Mouse (Mus musculus) stomach, postnatal 0 days (tissue): ENCODE results near the gene Zp1. TPM values are rescaled to one million over a fixed set of nuclear protein-coding genes. Genes with fewer than 3 reads are reported as not detected.

Experiments used
- ATAC-seq: fragments of 200-750 bp; cut with Nextera tagmentation; 2 replicates; pipeline ENCODE4 v1.8.0; 2017; ENCODE audit not compliant: low FRiP score, low TSS enrichment
- DNase-seq: peaks from one replicate; pipeline ENCODE4 v3.0.0-alpha.2; 2016; ENCODE audit warnings: low spot score
- H3K27ac ChIP-seq: fragments of 300-500 bp; sonication (generic); replicated peaks from 2 replicates; pipeline ENCODE4 v1.5.1; 2014; ENCODE audit warnings: mild to moderate bottlenecking, control low read depth
- H3K27me3 ChIP-seq: fragments of 300-500 bp; sonication (generic); 2 replicates; pipeline ENCODE4 v1.6.1; 2014; ENCODE audit warnings: low read length; ENCODE audit not compliant: control insufficient read depth, insufficient read depth
- H3K36me3 ChIP-seq: fragments of 300-500 bp; sonication (generic); 2 replicates; pipeline ENCODE4 v1.6.1; 2014; ENCODE audit warnings: low read length, mixed read lengths; ENCODE audit not compliant: control insufficient read depth, insufficient read depth
- H3K4me1 ChIP-seq: fragments of 300-500 bp; sonication (generic); replicated peaks from 2 replicates; pipeline ENCODE4 v1.6.1; 2014; ENCODE audit warnings: antibody characterized with exemption; ENCODE audit not compliant: control insufficient read depth, insufficient read depth
- H3K4me2 ChIP-seq: fragments of 300-500 bp; sonication (generic); replicated peaks from 2 replicates; pipeline ENCODE4 v1.6.1; 2014; ENCODE audit warnings: low read depth, mild to moderate bottlenecking, control low read depth, moderate library complexity
- H3K4me3 ChIP-seq: fragments of 300-500 bp; sonication (generic); 2 replicates; pipeline ENCODE4 v1.5.1; 2014; ENCODE audit warnings: low read depth, low read length, control low read depth
- H3K9ac ChIP-seq: fragments of 300-500 bp; sonication (generic); 2 replicates; pipeline ENCODE4 v1.6.1; 2014; ENCODE audit warnings: mild to moderate bottlenecking, low read length, control low read depth, mixed read lengths
- H3K9me3 ChIP-seq: fragments of 300-500 bp; sonication (generic); 2 replicates; pipeline ENCODE4 v1.6.1; 2016; ENCODE audit warnings: low read length; ENCODE audit not compliant: control insufficient read depth
- CTCF ChIP-seq: IDR thresholded peaks from 2 replicates; pipeline ENCODE4 v1.5.1; 2016; ENCODE audit warnings: antibody characterized with exemption, low read depth, mild to moderate bottlenecking, moderate library complexity
- EP300 ChIP-seq: optimal IDR thresholded peaks from 2 replicates; pipeline ENCODE3; 2016; ENCODE audit warnings: antibody characterized with exemption
- WGBS: fragments of 180-500 bp; shearing (Covaris S2); extraction: QIAGEN DNeasy Blood & Tissue Kit; methylation state at CpG from one replicate; pipeline ENCODE4 v1.1.7; 2014; 5-methylcytosine and 5-hydroxymethylcytosine counted together
- polyA plus RNA-seq: library from polyadenylated mRNA; unstranded; fragments of >200 nt; fragmentation: Nextera tagmentation; extraction: Ambion mirVana; gene quantifications from 2 replicates; pipeline ENCODE4 v1.2.1, GENCODE M21; 2015

Gene Zp1
- polyA plus RNA-seq, 1 experiment from 2014 or later: 0.08 TPM

DNA sequence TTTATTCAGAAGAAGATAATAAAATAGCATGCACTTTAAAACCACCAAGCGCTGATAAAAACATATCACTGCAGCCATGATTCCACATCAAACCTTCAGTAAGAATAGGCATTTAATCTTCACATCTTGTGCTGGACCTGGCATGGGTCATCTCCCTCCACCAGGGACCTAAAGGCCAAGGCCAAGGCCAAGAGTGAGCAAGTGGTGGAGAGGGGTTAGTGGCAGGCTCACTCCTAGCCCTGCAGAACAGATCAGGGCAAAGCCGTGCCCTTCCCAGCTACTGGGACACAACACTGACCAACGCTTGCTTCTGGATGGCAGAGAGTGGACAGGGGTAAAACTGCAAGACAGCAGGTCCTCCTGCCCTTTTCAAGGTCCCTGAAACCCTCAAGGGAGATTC lies 49.8 kb downstream of the Zp1 start:
- no peak for ATAC-seq
- no peak for DNase-seq
- Histone ChIP-seq H3K9ac (peak overlapping the region; percentile 18; the same call in 1 of the 2 replicates), H3K27me3 (no peaks in the 10 kb centered on the region), H3K4me3 (no peak overlapping the region), H3K4me1 (peaks cover 8% of the 10 kb centered on the region; the same call in 1 of the 2 replicates), H3K9me3 (no peaks in the 10 kb centered on the region), H3K36me3 (peaks cover 19% of the 10 kb centered on the region), H3K4me2 (no peak overlapping the region), H3K27ac (0 out of 2 replicates have a peak overlapping the region, but pooled peaks have one; percentile 25)
- TF ChIP-seq CTCF (no peak), EP300 (no peak)
- WGBS: 80% methylated on average over 3 of the region's 3 CpGs

DNA sequence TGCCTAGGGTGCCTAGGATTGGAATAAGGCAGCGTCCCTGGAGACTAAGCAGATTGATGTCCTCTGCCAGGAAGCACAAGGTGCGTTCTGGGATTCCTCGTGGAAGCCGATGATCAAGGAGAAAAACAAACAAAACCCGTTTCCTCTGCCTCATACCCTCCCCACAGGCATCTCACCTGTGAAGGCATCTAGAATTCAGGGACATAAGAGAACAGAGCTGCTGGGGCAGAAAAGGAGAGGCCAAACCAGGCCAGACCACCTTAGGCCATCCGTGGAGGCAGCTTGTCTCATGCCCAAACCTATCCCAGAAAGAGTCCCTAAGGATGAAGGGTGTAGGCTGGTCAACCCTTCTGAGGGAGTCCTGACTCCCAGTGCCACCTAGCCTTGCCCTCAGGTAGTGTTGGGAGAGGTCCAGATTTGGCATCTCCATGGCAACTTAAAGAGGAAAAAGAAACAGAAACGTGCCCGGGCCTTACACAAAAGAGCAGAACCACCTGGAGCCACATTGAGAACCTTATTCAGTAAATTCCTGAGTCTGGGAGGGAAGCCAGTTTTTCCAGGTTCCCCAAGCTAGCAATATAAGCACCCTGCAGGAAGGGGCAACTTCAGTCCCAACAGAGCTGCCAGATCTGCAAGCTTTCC lies 50.4 kb downstream of the Zp1 start, which contains the start of gene Tmem132a:
TSS of gene Tmem132a (minus strand) at position 55 of the 642 bp plus-strand sequence.
- Histone ChIP-seq H3K36me3 (peaks cover 19% of the 10 kb centered on the region), H3K9ac (peak within 1 kb of the TSS; percentile 76), H3K9me3 (no peaks in the 10 kb centered on the region), H3K4me2 (peak within 1 kb of the TSS; percentile 82), H3K4me1 (peaks cover 8% of the 10 kb centered on the region; the same call in 1 of the 2 replicates), H3K27me3 (no peaks in the 10 kb centered on the region), H3K4me3 (peak within 1 kb of the TSS; percentile 66), H3K27ac (peak within 1 kb of the TSS; percentile 79)
- TF ChIP-seq EP300 (no peak), CTCF (no peak)
- no peak for DNase-seq
- ATAC-seq: no peak
- 2% methylated on average over 8 of the region's 8 CpGs for WGBS

DNA sequence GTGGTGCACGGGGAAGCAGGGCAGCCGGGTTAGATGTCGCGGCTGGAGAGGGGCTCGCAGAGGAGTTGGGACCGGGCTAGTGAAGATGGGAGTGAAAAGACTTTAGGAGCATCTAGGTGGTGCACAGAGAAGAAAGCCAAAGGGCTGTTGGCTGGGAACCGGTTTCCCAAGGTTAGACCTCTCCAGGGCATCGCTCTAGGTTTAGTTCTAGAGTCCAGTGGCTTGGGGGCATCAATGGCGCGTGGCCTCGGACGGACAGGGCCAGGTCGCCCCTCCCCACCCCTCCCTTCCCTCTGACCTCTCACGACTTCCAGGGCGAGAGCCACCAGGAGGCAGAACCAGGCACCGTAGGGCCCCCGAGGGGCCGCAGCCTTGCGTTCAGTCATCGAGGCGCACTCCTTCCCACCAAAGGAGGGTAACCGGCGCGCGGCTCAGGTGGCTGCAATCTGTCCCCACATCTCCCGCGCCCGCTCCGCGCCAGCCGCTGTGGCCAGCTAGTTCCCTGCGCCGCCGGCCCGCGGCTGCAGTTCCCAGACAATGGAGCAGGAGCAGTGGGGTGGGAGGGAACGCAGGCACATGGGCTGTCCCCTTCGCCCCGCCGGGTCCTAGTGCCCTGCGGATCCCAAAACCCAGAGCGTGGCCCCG lies 51.1 kb downstream of the Zp1 start:
- Histone ChIP-seq H3K4me3 (peak overlapping the region; percentile 66), H3K4me1 (peaks cover 8% of the 10 kb centered on the region; the same call in 1 of the 2 replicates), H3K9ac (peak overlapping the region; percentile 76), H3K4me2 (peak overlapping the region; percentile 82), H3K36me3 (peaks cover 22% of the 10 kb centered on the region), H3K27ac (peak overlapping the region; percentile 79), H3K27me3 (no peaks in the 10 kb centered on the region), H3K9me3 (no peaks in the 10 kb centered on the region)
- peak; percentile 31; the same call in 1 of the 2 replicates for TF ChIP-seq CTCF
- no peak for TF ChIP-seq EP300
- peak; percentile 88 for ATAC-seq
- under 1% methylated on average over 28 of the region's 43 CpGs for WGBS
- peak; percentile 84 for DNase-seq

DNA sequence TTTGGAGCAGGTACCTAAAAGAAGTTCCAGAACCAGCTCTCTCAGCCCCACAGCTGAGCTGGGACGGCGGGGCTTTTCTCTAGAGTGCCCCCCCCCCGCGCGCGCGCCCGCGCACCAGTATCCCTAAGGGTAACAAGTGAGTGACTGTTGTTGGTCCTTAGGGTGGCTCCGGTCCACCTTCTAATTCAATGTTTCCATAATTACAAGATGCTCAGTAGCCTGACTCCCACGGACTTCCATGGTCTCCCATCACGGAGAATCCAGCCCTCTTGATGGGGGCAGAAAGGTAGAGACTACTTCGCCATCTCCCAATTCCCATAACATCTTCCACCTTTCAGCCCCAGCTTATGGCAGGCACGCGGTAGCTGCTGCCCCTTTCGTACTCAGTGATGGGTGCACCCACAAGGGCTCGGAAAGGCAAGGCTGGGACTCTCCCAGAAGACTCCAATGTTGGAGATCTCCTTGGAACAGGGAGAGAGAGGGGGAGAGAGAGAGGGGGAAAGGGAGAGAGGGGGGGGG lies 51.8 kb downstream of the Zp1 start:
- Histone ChIP-seq H3K4me2 (peak overlapping the region; percentile 82), H3K36me3 (peaks cover 24% of the 10 kb centered on the region), H3K9ac (peak overlapping the region; percentile 76), H3K27ac (no peak overlapping the region), H3K9me3 (no peaks in the 10 kb centered on the region), H3K4me1 (peaks cover 8% of the 10 kb centered on the region; the same call in 1 of the 2 replicates), H3K4me3 (peak overlapping the region; percentile 66), H3K27me3 (no peaks in the 10 kb centered on the region)
- no peak for ATAC-seq
- DNase-seq: peak; percentile 33
- under 1% methylated on average over 17 of the region's 17 CpGs for WGBS
- 0 out of 2 replicates have a peak, but pooled peaks have one; percentile 6 for TF ChIP-seq CTCF
- TF ChIP-seq EP300: no peak

DNA sequence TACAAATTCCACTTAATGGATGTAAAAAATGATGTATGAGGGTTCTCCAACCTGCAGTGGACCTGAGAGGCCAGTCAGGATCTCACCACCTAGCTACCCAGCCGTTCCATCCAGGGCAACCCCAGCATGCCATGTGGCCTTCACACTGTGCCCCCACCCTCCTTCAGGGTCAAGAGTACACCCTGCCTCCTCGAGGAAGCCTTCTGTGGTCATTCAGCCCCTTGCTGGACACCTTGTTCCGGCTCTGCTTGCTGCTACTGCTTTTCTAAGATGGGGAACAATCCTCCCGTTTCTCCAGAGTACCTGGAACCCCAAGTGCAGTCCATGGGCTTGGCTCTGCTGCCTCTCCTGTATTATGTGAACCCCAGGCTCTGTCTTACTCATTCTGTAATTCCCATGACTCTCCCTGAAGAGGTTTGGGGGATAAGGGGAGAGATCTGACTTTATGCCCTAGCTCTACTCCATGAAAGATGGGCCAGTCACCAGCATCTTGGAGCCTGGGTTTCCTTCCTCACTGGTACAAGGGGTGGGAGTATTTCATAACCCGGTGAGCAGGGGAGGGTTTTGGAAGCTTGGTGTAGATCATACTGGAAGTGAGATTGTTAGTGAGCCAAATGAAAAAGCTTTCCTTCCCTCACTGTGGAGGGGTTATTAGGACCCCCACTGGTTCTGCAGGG lies 52.3 kb downstream of the Zp1 start:
- Histone ChIP-seq H3K36me3 (peaks cover 20% of the 10 kb centered on the region), H3K4me1 (peaks cover 8% of the 10 kb centered on the region; the same call in 1 of the 2 replicates), H3K27ac (no peak overlapping the region), H3K4me2 (peak overlapping the region; percentile 82), H3K9ac (peak overlapping the region; percentile 76), H3K27me3 (no peaks in the 10 kb centered on the region), H3K4me3 (peak overlapping the region; percentile 66), H3K9me3 (no peaks in the 10 kb centered on the region)
- DNase-seq: no peak
- TF ChIP-seq EP300 (no peak), CTCF (no peak)
- WGBS: 24% methylated on average over 5 of the region's 5 CpGs
- no peak for ATAC-seq
